9 mouse cellular contexts compared by ENCODE assay signal in the genomic region with DNA sequence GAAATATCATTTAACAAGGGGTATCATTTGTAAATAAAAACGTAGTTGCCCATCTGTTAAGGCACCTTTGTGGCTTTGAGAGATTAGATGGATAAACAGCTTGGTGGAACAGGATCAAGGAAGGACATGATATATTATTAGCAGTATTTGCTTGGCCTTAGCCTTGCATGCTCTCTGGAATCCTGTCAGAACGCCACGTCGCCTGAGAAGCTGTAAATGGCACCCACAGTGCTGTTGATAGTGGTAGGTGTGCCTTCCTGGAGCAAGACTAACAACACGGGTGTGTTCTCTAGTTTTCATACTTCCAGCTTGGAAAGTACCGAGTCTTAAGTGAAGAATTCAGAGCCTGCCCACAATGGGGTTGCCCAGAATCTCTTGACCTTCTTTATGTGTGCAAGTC. TPM values are rescaled to one million over a fixed set of nuclear protein-coding genes. Genes with fewer than 3 reads are reported as not detected.
DNase-seq lines count a peak whose midpoint lies in the region; ATAC-seq lines count a peak whose summit lies in the region.
"Had no signal": no experiment of that assay in that cellular context is flagged by ENCODE, and none has a peak within 500 bp of the region (broad histone marks: within the 10 kb centered on the region; RNA-seq: fewer than 3 reads in every experiment).

No protein-coding gene starts in this region.

- H3K4me1 ChIP-seq in neural tube, embryonic 13.5 days (replicated peaks), result peaks cover 27% of the 10 kb centered on the region
- H3K4me1 ChIP-seq in liver, embryonic 12.5 days, result peaks cover 39% of the 10 kb centered on the region
- peaks cover 7% of the 10 kb centered on the region; the same call in 1 of the 2 replicates for H3K4me1 ChIP-seq in stomach, embryonic 16.5 days (ENCODE audit: control insufficient read depth, insufficient read depth, low read length)

- ATAC-seq in neural tube, embryonic 13.5 days (ENCODE audit: low read depth), result no peak
- no peak for ATAC-seq in liver, embryonic 12.5 days
- ATAC-seq in stomach, embryonic 16.5 days (ENCODE audit: insufficient read depth, low FRiP score), result no peak
- ATAC-seq in megakaryocyte-erythroid progenitor cell, adult 5-6 weeks (replicated peaks; ENCODE audit: low FRiP score, low TSS enrichment, poor library complexity, severe bottlenecking), result no peak

- peak overlapping the region; percentile 89 for H3K27ac ChIP-seq in neural tube, embryonic 13.5 days (replicated peaks)
- H3K27ac ChIP-seq in liver, embryonic 12.5 days, result peak overlapping the region; percentile 95
- peak overlapping the region; percentile 57; the same call in 1 of the 2 replicates for H3K27ac ChIP-seq in stomach, embryonic 16.5 days (ENCODE audit: low read length)

- peak overlapping the region; percentile 81; the same call in 1 of the 2 replicates for H3K9ac ChIP-seq in neural tube, embryonic 13.5 days
- peak overlapping the region; percentile 81 for H3K9ac ChIP-seq in liver, embryonic 12.5 days
- no peak overlapping the region for H3K9ac ChIP-seq in stomach, embryonic 16.5 days (ENCODE audit: low read length)

- no peak overlapping the region for H3K4me3 ChIP-seq in neural tube, embryonic 13.5 days
- H3K4me3 ChIP-seq in liver, embryonic 12.5 days, result peak overlapping the region; percentile 91
- H3K4me3 ChIP-seq in stomach, embryonic 16.5 days (replicated peaks; ENCODE audit: low read length), result no peak overlapping the region

- H3K36me3 ChIP-seq in neural tube, embryonic 13.5 days, result no peaks in the 10 kb centered on the region
- no peaks in the 10 kb centered on the region for H3K36me3 ChIP-seq in liver, embryonic 12.5 days
- H3K36me3 ChIP-seq in stomach, embryonic 16.5 days (ENCODE audit: control insufficient read depth, insufficient read depth, low read length), result no peaks in the 10 kb centered on the region

- H3K4me2 ChIP-seq in neural tube, embryonic 13.5 days, result peak overlapping the region; percentile 77
- H3K4me2 ChIP-seq in liver, embryonic 12.5 days, result peak overlapping the region; percentile 90
- peak overlapping the region; percentile 75; the same call in 1 of the 2 replicates for H3K4me2 ChIP-seq in stomach, embryonic 16.5 days (ENCODE audit: low read depth, low read length)

- H3K9me3 ChIP-seq in neural tube, embryonic 13.5 days, result no peaks in the 10 kb centered on the region
- no peaks in the 10 kb centered on the region for H3K9me3 ChIP-seq in liver, embryonic 12.5 days (replicated peaks)
- H3K9me3 ChIP-seq in stomach, embryonic 16.5 days (replicated peaks; ENCODE audit: control insufficient read depth, low read length), result no peaks in the 10 kb centered on the region

- WGBS in neural tube, embryonic 13.5 days, result 48% methylated on average over 6 of the region's 6 CpGs
- WGBS in liver, embryonic 12.5 days (ENCODE audit: insufficient replicate concordance), result 33% methylated on average over 6 of the region's 6 CpGs
- WGBS in stomach, embryonic 16.5 days, result 39% methylated on average over 6 of the region's 6 CpGs

- peak; percentile 28 for DNase-seq in adrenal gland, postnatal 14 days
- no peak for DNase-seq in adrenal gland, postnatal 10 days
- no peak for DNase-seq in neural tube, embryonic 10.5 days (ENCODE audit: extremely low spot score, low spot score)
- no peak for DNase-seq in testis, postnatal 14 days (ENCODE audit: low spot score)

- no peaks in the 10 kb centered on the region for H3K27me3 ChIP-seq in neural tube, embryonic 13.5 days
- 0 out of 2 replicates have a peak, but pooled peaks cover 2% of the 10 kb centered on the region for H3K27me3 ChIP-seq in liver, embryonic 12.5 days (replicated peaks)
- no peaks in the 10 kb centered on the region for H3K27me3 ChIP-seq in stomach, embryonic 16.5 days (ENCODE audit: control insufficient read depth, insufficient read depth, low read length)

RNA-seq across cellular contexts. Expression of a gene that starts 1.1 kb away (rescaled TPM):
- 53.9 and 67.1 TPM in 2 replicates for total RNA-seq in adrenal gland, postnatal 14 days (2021)
- total RNA-seq in adrenal gland, postnatal 10 days (2021), result 10 to 100 TPM; 55.3 to 61.6 TPM
- polyA plus RNA-seq in neural tube, embryonic 13.5 days (2015; fragmentation: Nextera tagmentation; extraction: Ambion mirVana), result 65.8 and 67.4 TPM in 2 replicates
- polyA plus RNA-seq in liver, embryonic 12.5 days (2016; fragmentation: Nextera tagmentation; extraction: Ambion mirVana), result 40.3 and 43.1 TPM in 2 replicates
- polyA plus RNA-seq in stomach, embryonic 16.5 days (2015; fragmentation: Nextera tagmentation; extraction: Ambion mirVana), result 58.9 and 64.0 TPM in 2 replicates
- 76.7 and 79.4 TPM in 2 replicates for total RNA-seq in megakaryocyte-erythroid progenitor cell, adult 5-6 weeks (2014; fragmentation: Nextera tagmentation)
- total RNA-seq in megakaryocyte-erythroid progenitor cell, adult 5-6 weeks (2017), result 86.8 and 184 TPM in 2 replicates

RNA-seq across cellular contexts. Expression of a gene that starts 39.3 kb away (rescaled TPM):
- total RNA-seq in adrenal gland, postnatal 14 days (2021), result 54.8 and 55.6 TPM in 2 replicates
- total RNA-seq in adrenal gland, postnatal 10 days (2021), result 10 to 100 TPM; 47.5 to 48.9 TPM
- polyA plus RNA-seq in neural tube, embryonic 13.5 days (2015; fragmentation: Nextera tagmentation; extraction: Ambion mirVana), result 8.8 and 10.2 TPM in 2 replicates
- polyA plus RNA-seq in liver, embryonic 12.5 days (2016; fragmentation: Nextera tagmentation; extraction: Ambion mirVana), result 12.1 and 13.5 TPM in 2 replicates
- polyA plus RNA-seq in stomach, embryonic 16.5 days (2015; fragmentation: Nextera tagmentation; extraction: Ambion mirVana), result 7.3 and 7.8 TPM in 2 replicates
- 35.4 and 48.3 TPM in 2 replicates for total RNA-seq in megakaryocyte-erythroid progenitor cell, adult 5-6 weeks (2014; fragmentation: Nextera tagmentation)
- total RNA-seq in megakaryocyte-erythroid progenitor cell, adult 5-6 weeks (2017), result 55.7 and 57.4 TPM in 2 replicates

RNA-seq across cellular contexts. Expression of a gene that starts 56.7 kb away (rescaled TPM):
- total RNA-seq in adrenal gland, postnatal 14 days (2021), result not detected in 2 replicates
- total RNA-seq in adrenal gland, postnatal 10 days (2021), result not detected
- polyA plus RNA-seq in neural tube, embryonic 13.5 days (2015; fragmentation: Nextera tagmentation; extraction: Ambion mirVana), result not detected in 2 replicates
- not detected in 2 replicates for polyA plus RNA-seq in liver, embryonic 12.5 days (2016; fragmentation: Nextera tagmentation; extraction: Ambion mirVana)
- polyA plus RNA-seq in stomach, embryonic 16.5 days (2015; fragmentation: Nextera tagmentation; extraction: Ambion mirVana), result not detected in 2 replicates
- not detected in 2 replicates for total RNA-seq in megakaryocyte-erythroid progenitor cell, adult 5-6 weeks (2014; fragmentation: Nextera tagmentation)
- not detected in 2 replicates for total RNA-seq in megakaryocyte-erythroid progenitor cell, adult 5-6 weeks (2017)
- total RNA-seq: left cerebral cortex, adult 2 months had no signal
